Mouse (Mus musculus): Measurements from ENCODE around the gene Umodl1.

The Umodl1 gene

DNA sequence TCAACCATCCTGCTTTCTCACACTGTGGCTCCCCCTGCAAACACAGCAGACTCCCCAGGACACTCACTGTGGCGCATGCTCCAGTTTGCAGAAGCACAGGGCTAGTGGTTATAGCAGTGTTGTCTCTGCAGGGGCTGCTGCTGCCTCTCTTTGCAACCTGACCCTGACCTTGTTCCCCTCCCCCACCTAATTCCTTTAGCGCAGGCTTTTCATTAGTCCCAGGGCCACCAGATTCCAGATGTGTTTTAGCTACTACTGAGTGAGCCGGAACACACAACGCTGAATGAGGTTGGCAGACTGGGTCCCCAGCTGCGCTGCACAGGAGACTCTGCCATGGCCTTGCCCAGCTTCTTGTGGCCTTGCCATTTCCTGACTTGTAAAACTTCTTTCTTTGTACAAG, 46.5 kb downstream of the Umodl1 start:
- DNase-seq, result no peak

DNA sequence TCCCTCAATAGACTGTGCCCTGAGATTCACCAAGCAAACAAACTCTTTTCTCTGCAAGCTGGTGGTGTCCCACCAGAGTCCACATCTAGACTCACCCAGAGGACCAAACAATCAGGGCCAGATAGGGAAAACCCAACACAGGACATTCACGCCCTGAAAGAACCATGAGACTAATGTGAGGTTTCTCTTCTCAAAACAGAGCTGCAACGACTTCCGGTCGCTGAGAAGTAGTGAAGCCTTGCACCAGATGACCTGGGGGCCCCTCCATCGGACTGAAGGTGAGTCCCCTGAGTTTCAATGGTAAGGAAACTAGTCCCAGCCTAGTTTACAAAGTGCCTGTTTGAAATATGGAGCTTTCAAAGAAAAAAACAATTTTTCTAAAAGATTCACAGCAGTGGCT, 48.2 kb downstream of the Umodl1 start:
- DNase-seq, result no peak

DNA sequence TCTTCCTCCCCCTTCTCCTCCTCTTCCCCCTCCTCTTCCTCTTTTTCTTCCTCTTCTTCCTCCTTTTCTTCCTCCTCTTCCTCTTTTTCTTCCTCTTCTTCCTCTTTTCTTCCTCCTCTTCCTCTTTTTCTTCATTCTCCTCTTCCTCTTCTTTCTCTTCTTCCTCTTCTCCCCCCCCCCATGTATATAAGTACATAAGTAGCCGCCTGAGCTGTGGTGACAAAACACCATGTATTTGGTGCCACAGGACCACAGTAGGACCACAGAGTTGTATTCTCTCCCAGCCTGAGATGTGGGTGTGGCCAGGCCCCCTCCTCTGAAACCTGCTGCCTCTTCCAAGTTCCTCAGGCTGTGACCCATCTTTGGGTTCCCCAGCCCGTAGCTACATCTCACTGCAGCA, 50.8 kb downstream of the Umodl1 start:
- DNase-seq, result no peak

DNA sequence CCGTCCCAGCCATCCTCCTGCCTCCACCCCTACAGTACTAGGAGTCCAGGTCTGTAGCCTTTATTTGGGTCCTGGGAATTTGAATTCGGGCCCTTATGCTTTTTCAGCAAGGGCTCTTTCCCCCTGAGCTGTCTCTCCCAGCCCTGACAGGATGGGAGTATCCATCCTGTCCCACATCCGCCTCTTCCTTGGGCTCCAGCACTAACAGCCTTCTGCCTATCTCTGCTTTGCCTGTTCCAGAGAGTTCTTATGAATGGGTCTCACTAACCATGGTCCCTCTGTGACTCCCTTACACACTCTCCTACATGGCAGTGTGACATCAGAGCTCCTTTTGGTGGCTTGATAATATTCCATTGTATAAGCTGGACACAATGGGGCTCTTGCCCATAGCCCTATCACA, 52.9 kb downstream of the Umodl1 start:
- DNase-seq, result no peak

DNA sequence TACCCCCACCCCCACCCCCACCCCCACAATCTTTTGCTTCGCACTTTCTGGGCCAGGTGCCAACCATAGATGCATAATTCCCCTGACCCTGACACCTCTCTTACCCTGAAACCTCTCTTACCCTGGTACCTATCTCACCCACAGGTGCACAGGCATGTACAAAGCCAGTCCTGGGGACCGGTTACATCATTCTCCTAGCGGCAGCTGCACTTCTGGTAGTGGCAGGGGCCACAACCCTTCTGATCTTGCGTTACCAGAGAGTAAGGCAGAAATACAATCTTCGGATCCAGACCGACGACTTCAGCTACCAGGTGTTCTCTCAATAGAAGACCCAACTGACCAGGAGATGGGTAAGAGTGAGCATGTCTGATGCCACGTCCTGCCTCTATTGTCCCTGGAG, 54.0 kb downstream of the Umodl1 start:
- no peak for DNase-seq

DNA sequence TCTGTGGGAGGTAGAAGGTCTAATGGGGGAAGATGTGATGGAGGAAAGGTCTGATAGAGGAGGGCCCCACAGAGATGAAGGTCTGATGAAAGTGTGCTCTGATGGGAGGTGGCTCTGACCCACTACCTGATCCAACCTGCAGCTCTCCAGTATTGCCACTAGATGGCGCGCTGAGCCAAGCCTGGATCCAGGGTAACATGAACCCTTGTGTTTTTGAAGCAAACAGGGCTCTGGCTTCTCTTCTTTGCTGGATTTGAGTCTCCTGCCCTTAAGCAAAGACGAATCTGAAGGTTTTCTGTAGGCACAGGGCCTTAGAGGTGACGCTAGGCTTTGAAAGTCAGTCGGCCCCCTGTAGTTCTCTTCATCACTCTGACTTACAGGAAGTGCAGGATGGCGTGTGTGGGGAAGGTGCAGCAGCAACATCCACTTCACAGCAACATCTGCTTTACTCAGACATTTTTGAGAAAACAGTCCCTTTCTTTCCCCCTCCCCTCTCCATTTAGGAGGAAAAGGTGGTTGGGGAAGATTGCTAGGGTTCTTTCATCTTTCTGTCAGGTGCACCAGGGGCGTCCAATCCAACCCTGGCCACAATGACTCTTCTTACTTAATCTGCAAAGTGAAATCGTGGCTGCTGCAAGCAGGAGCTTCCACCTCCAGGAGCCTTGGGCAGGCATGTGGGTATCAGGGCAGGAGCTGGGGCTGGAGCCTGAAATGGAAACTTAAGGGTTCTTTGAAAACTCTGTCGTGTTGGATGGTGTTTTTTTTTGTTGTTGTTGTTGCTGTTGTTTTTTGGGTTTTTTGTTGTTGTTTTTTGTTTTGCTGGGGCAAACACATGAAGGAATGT, 57.3 kb downstream of the Umodl1 start:
- peak; percentile 47 for DNase-seq

DNA sequence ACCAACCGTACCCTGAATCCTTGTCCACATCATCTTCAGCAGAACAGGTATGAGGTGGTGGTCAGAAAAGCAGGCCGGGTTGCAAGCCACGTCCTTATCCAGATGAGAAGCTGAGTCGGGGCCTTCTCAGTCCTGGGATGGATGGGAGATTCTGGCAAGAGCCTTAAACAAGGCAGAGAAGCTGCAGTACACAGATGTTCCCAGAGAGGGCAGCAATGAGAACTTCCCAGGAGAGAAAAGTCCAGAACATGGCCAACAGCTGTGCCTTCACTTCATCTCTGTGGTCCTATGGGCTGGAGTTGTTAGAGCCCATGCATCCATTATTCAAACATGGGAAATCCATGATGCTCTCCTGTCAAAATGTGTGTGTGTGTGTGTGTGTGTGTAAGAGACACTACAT, 63.8 kb downstream of the Umodl1 start:
- DNase-seq, result peak; percentile 41

DNA sequence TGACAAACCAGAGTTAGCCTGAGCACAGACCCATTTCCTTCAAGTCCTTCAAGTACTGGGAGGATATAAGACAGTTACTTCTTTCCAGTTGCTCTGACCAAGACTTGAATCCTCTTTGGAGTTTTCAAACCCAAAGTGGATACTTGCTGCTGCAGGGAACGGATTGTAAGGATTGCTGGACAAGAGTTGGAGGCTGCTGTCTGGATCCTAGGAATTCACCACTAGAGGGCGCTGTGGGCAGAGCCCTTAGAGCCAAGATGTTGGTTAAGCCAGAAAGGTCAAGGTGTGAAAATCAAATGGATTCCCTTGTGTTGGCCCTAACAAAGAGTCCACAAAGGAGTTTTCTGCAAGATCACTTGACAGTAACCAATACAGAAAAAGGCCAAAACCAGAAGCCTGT, 65.1 kb downstream of the Umodl1 start:
- DNase-seq, result peak; percentile 77

DNA sequence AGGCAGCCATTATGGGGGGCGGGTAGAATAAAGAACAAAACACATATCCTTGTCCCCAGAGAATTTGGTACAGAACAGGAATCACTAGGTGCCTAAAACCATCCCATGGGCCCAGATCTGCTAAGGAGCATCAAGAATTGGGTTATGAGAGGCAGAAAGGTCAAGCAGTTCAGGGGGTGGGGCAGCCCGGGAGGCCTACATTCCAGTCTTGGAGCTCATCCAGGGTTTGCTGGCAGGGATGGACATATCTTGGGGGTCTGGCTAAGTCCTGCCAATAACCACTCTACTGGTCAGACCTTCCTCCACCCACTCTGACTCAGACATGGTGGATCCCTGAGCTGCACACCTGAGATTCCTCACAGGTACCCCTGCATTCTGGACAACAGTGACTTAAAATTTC, 65.6 kb downstream of the Umodl1 start:
- DNase-seq, result no peak

DNA sequence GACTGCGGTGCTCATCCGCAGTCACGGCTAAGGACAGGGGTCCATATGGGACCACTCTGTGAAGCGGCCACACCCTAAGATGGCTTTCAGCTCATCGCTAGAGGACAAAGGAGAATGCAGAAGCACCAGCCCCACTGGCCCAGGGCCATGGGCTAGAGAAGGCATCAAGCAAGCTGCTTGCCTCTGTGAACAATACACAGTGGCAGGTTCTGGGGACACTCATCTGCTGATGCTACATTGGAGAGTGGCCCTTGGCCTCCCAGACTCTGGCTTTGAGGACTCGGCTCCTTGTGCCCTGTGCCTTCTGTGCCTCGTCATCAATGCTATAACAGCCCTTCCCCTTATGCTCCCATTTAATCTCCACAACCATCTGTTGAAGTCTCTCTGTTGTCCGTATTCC, 66.8 kb downstream of the Umodl1 start:
- DNase-seq, result no peak

DNA sequence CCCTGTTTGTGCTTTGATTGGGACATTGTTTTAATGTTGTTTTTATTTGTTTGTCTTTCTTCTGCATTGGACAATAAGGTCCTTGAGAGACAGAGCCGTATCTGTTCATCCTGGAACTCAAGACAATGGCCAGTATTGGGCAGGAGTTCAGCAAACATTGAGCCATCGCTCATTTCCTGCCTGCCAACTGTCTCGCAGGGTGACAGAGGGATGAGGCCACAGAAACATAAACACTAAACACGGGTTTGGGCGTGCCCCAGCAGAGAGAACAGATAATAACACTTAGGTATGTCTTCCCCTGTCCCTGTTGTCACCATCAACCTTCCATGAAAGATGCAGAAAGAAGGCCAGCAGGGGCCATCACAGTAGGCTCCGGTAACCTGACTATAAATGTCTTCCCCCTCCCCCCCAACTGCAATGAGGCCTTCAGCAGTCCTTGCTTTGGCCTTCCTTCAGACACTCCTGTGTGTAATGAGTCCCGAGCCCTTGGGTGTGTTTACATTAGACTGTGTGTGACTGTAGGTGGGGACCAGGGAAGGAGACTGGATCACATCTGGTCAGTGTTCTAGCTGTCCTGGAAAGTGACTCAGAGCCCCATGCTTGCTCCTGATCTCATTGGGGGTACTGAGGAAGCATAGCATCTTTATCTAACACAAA, 69.8 kb downstream of the Umodl1 start:
- no peak for DNase-seq

DNA sequence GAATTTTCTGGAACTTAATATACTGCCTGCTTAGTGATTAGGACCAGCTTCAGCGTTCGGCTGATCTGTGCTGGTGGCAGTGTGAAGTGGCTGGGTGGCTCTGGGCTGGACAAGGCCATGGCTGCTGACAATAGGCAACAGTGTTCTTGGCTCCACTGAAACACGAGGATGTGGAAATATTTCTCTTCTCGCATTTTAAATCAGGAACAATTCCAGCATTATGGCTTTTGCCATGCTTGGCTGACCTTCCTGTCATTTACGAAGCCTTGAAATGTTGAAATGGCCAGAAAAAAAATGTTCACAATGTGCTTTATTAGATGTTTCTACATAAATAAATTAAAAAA, 70.3 kb downstream of the Umodl1 start:
- no peak for DNase-seq

DNA sequence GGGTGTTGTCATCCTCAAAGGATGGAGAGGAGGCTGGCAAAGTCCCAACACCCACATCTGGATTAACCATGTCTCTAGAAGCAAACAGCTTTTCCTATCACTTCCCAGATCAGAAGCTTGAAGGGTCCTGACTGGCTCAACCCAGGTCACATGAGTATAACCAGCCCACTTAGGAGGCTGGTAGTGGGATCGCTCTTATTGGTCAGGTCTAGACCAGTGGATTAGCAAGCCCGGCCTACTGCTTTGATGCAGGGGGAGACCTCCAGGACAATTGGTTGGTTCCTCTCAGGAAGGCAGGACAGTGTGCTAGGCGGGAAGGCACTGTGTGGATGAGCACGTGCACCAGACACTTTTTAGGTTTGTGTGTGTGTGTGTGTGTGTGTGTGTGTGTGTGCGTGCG, 72.5 kb downstream of the Umodl1 start:
- no peak for DNase-seq

DNA sequence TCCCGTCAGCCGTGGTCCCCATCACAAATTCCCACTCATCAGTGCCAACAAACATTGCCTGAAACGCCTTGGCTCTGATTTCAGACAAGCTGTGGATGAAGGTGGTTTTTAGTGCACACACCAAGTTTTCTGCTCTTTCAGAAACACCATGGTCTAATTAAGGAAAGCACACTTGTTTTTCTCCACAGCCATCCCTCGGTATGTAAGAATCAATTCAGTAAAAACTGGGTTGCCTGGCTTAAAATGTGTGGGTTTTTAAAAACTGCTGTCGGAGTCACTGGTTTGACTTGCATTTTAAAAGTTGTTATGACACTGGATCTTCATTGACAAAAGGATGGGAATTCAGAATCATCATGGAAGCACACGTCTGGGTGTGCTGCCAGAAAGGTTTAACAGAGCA, 73.3 kb downstream of the Umodl1 start:
- no peak for DNase-seq

DNA sequence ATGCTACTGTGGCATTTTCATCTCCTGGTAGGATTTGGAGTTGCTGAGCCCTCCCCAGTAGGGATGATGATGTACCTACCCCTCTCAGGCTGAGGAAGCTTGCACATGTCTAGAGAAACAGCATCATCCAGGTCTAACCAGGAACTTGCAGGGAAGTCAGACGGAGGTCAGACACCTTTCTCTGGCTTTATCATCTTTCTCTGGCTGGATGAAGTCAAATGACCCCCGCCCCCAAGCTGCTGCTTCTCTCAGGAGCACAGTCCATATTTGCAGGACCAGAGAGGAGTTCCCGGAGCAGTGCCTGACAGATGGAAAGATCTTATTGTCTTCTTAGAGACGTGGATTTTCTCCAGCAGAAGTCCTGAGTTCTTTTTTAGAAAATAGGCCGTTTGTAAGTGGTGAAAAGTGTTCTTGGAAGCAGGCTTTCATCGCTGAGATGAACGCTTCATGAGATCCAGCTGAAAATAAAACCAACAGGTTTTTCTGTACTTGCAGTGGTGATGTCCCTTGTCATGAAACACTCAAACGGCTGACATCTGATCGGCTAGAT, 74.5 kb downstream of the Umodl1 start:
- no peak for DNase-seq

DNA sequence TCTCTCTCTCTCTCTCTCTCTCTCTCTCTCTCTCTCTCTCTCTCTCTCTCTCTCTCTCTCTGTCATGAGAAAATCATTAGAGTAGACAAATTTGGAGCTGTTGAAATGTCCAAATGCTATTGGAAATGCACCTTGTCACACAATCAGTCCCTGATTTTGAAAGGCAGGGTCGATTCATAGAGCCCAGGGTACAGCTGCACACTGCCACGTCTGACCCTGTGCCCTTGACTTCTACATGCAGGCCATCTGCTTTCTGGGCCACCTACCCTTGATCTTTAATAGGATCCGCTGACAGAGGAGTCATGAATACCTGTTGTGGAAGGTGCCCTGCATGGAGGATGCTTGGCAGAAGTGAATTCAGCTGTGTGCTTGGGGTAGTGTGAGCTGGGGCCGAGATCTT, 75.0 kb downstream of the Umodl1 start:
- DNase-seq, result no peak

DNA sequence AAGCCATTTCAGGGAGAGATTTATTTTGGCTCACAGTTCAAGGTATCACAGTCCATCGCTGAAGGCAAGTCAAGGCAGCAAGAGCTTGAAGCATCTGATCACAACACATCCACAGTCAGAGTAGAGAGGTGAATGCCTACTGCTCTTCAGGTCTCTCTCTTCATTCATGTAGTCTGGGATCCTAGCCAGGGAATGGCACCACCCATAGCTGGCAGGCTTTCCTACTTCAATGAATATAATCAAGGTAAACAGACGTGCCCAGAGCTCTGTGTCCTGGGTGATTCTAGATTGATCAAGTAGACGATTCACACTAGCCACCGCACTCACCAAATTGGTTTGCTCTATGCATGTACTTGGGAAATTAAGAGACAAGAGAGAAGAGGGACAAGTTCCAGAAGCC, 77.9 kb downstream of the Umodl1 start:
- no peak for DNase-seq

DNA sequence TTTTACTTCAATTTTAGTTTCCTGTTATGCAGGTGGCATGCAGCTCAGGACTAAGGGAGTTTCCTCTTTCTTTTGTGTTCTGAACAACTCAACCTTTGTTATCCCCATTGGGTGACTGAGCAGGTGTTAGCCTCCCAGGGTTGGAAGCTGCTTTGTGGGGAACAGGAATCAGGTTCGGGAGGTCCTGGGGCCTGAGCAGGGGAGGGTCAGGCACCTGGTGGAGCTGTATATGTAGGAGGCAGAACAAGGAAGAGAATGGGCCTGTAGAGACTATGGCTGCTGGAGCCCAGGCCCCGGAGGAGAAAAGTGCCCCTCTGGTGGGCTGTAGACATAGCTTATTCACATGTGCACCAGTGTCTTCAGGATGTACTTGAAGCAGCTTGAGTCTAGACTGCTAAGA, 78.8 kb downstream of the Umodl1 start:
- no peak for DNase-seq

DNA sequence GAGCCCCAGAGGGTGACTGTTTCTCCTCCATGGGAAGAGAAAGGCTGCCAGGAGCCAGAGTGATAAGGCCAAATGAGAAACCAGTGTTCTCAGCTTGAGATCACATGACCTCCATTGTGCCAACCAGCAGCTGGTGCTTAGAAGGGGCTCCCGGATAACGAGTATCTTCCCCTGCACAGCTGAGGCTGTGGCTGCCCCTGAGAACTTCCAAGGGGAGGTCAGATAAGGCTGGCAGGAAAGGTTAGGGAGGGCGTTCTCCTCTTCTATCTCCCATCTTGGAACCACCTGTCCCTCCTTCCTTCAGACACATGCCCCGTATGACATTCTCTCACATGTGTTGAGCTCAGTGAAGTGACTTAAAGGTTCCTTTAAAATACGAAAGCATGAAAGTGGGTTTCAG, 79.7 kb downstream of the Umodl1 start:
- DNase-seq, result no peak

DNA sequence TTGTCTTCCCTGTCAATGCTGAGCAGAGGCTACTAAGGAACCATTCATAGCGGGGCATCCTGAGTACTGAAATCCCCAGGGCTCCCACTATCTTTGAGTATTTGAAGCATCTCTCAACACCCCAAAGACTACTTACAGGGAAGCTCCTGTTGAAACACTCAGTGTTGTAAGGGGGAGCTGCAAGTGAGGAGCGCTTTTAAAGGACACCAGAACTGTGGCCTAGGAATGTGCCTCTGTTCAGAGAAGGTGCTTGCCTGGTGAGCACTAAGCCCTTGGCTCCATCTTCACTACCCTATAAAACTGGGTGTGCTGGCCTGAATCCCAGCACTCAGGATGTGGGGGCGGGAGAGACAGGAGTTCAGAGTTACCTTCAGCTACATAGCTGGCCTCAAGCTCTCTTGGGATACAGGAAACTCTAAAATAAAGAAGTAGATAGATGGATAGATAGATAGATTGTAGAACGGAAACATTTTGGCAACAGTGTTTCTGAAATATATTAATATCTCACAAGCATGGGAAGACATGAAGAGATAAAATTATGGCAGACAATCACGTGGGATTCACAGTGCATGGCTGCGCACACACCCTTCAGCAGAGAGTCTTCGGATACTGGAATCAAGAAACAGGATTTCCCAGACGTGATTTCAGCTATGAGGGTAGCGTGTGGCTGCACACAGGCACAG, 80.4 kb downstream of the Umodl1 start:
- DNase-seq, result no peak

DNA sequence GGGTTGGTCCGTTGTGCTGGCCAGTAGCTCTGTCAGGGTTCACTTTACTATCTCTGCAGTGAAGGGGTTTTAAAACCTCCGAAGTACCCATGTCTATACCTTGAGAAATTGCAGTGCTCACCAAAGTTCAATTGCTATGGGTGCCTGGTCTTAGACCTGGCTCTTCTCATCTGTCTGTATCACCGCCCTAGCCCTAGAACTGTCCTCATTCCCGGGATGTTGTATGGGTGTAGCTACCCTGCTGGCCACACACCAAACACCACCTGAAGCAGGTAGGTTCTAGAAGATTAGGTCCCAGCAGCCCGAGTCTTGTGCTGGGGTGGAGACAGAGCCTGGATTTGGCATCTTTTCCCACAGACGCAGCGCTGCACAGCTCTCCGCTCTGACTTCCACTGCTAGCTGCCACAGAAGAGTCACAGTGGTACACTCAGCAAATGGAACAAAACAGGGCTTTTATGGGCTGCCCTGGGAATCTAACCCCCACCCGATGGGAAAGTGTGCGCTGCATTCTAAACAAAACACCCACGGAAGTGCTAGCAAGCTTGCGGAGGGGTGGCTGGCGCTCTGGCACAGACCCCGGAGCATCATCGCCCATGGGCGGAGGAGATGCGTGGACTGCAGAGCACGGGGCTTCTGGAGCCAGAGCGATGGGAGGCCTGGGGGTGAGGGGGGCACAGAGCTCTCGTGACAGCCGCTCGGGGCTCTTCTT, 81.9 kb downstream of the Umodl1 start:
- no peak for DNase-seq

DNA sequence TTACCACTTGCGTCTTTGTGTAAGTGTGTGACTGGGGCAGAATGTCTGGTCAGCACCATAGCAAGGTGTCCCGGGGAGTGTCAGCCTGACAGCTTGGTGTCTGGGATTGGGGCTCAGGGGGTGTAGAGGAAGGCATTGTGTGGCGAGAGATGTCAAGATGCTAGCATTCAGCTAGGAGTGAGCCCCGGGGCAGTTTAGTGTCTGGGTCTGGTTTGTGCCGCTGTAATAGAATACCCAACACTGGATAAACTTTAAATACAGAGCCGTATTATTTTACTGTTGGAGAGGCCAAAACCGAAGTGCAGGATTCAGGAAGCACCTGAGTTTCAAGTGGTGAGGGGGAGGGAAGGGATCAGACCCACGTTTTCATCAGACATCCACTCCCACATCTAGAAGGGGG, 82.9 kb downstream of the Umodl1 start:
- no peak for DNase-seq

DNA sequence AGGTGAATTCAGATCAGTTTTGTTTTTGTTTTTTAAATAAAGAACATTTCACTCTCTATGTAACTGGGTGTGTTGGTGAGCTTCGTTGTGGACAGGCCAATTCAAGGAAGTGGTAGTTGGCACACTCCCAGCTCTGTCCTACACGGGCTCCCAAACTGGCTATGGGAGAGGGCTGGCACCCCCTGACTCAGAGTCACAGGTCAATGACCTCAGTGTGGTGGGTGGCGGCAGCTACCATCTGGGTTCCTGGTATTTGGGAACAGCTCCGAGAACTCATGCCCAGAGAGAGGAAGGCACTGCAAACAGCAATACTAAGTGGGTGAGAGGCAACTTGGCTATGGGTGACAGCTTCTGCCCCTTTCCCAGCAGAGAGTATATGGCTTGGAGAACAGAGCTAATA, 83.9 kb downstream of the Umodl1 start:
- no peak for DNase-seq

Data from cerebellum, adult 8-10 months (tissue).